Mouse (Mus musculus) layer of hippocampus, postnatal 36 days (tissue): ENCODE measurements at regions not wholly inside any gene's neighbourhood (a gene's known extent, or its start where the extent isn't known, plus 50 kb on each side); places are given as distances from the start of the nearest gene placed in this dataset.

Experiments used
- DNase-seq, 2 experiments: peaks; one replicate each; pipeline ENCODE4 v3.0.0; 2022

GRCm38 (mm10) chr2:78804931-78805330, 63.0 kb upstream of the Ube2e3 start:
- no peak for DNase-seq

GRCm38 (mm10) chr2:78803543-78803942, 64.4 kb upstream of the Ube2e3 start:
- DNase-seq, result no peak

- DNase-seq, result no peak
These were observed 72.5 kb upstream of the Ube2e3 start for GRCm38 (mm10) chr2:78795446-78795845.

GRCm38 (mm10) chr2:78794734-78795133, 73.2 kb upstream of the Ube2e3 start:
- DNase-seq, result no peak

- no peak for DNase-seq
These were observed 78.8 kb upstream of the Ube2e3 start for GRCm38 (mm10) chr2:78789124-78789523.

GRCm38 (mm10) chr2:78788222-78788621, 79.7 kb upstream of the Ube2e3 start:
- no peak for DNase-seq

GRCm38 (mm10) chr2:78779949-78780348, 88.0 kb upstream of the Ube2e3 start:
- DNase-seq, result no peak

- no peak for DNase-seq
These were observed 90.3 kb upstream of the Ube2e3 start for GRCm38 (mm10) chr2:78777589-78777988.

- no peak for DNase-seq
These were observed 113.6 kb upstream of the Ube2e3 start for GRCm38 (mm10) chr2:78754362-78754761.

GRCm38 (mm10) chr2:78753918-78754317, 114.0 kb upstream of the Ube2e3 start:
- DNase-seq, result peak in 1 of 2 experiments; percentile 3

GRCm38 (mm10) chr2:78730161-78730560, 137.8 kb upstream of the Ube2e3 start:
- peak in 1 of 2 experiments; percentile 18 for DNase-seq

- no peak for DNase-seq
These were observed 141.9 kb upstream of the Ube2e3 start for GRCm38 (mm10) chr2:78726060-78726459.

- no peak for DNase-seq
These were observed 143.5 kb upstream of the Ube2e3 start for GRCm38 (mm10) chr2:78724416-78724815.

GRCm38 (mm10) chr2:78723423-78723822, 144.5 kb upstream of the Ube2e3 start:
- DNase-seq, result peak in 1 of 2 experiments; percentile 11

- no peak for DNase-seq
These were observed 145.2 kb upstream of the Ube2e3 start for GRCm38 (mm10) chr2:78722739-78723138.

- DNase-seq, result no peak
These were observed 149.4 kb upstream of the Ube2e3 start for GRCm38 (mm10) chr2:78718550-78718949.

- DNase-seq, result no peak
These were observed 151.6 kb upstream of the Ube2e3 start for GRCm38 (mm10) chr2:78716157-78716798.

GRCm38 (mm10) chr2:78694851-78695250, 173.1 kb upstream of the Ube2e3 start:
- DNase-seq, result no peak

- no peak for DNase-seq
These were observed 211.3 kb upstream of the Ube2e3 start for GRCm38 (mm10) chr2:78656668-78657067.

GRCm38 (mm10) chr2:78655156-78655855, 212.6 kb upstream of the Ube2e3 start:
- DNase-seq, result peak; percentile 69 to 74

- no peak for DNase-seq
These were observed 216.4 kb upstream of the Ube2e3 start for GRCm38 (mm10) chr2:78651549-78651948.

- no peak for DNase-seq
These were observed 227.6 kb upstream of the Ube2e3 start for GRCm38 (mm10) chr2:78640361-78640760.

- no peak for DNase-seq
These were observed 242.7 kb upstream of the Ube2e3 start for GRCm38 (mm10) chr2:78625264-78625663.

GRCm38 (mm10) chr2:78606388-78606787, 261.5 kb upstream of the Ube2e3 start:
- DNase-seq, result no peak
